ENCODE assay signal across 8 mouse cellular contexts in the genomic region with DNA sequence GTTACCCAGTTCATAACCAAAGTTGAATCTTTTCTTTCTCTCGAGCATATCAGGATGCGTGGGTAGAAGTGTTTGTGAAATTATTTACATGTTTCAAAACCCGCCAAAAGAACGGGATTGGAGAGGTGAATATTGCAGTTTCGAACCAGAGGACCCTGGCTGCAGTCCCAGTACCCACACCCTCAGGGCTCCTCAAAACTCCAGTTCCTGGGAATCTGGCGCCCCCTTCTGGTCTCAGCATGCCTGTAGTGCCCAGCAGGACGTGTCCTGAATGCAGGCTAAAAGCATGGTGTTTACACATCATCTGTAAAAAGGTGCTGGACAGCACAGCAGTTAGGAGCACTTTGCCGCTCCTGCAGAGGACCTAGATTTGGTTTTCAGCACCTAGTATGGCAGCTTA. TPM values are rescaled to one million over a fixed set of nuclear protein-coding genes. Genes with fewer than 3 reads are reported as not detected.
DNase-seq lines count a peak whose midpoint lies in the region; ATAC-seq lines count a peak whose summit lies in the region.

No protein-coding gene starts in this region.

- H3K27ac ChIP-seq in embryonic facial prominence, embryonic 14.5 days (replicated peaks; ENCODE audit: low read depth, low read length), result no peak overlapping the region
- H3K27ac ChIP-seq in hindbrain, embryonic 14.5 days, result peak overlapping the region; percentile 95; the same call in 1 of the 2 replicates
- peak overlapping the region; percentile 93; the same call in 1 of the 2 replicates for H3K27ac ChIP-seq in liver, embryonic 13.5 days
- H3K27ac ChIP-seq in neural tube, embryonic 13.5 days (replicated peaks), result peak overlapping the region; percentile 90; the same call in 1 of the 2 replicates

- no peak overlapping the region for H3K4me3 ChIP-seq in embryonic facial prominence, embryonic 14.5 days (ENCODE audit: low read depth, low read length)
- no peak overlapping the region; the same call in 1 of the 2 replicates for H3K4me3 ChIP-seq in hindbrain, embryonic 14.5 days (replicated peaks; ENCODE audit: low read length)
- H3K4me3 ChIP-seq in liver, embryonic 13.5 days (replicated peaks), result peak overlapping the region; percentile 99
- H3K4me3 ChIP-seq in neural tube, embryonic 13.5 days, result peak overlapping the region; percentile 93; the same call in 1 of the 2 replicates

- no peak for ATAC-seq in embryonic facial prominence, embryonic 14.5 days (ENCODE audit: low read depth)
- ATAC-seq in hindbrain, embryonic 14.5 days (ENCODE audit: low FRiP score), result no peak
- no peak for ATAC-seq in liver, embryonic 13.5 days (ENCODE audit: low read depth)
- ATAC-seq in neural tube, embryonic 13.5 days (ENCODE audit: low read depth), result no peak

- H3K36me3 ChIP-seq in embryonic facial prominence, embryonic 14.5 days (ENCODE audit: control insufficient read depth, insufficient read depth, low read length), result peaks cover 12% of the 10 kb centered on the region
- H3K36me3 ChIP-seq in hindbrain, embryonic 14.5 days (replicated peaks; ENCODE audit: control insufficient read depth, insufficient read depth), result peaks cover 7% of the 10 kb centered on the region; the same call in 1 of the 2 replicates
- peaks cover 11% of the 10 kb centered on the region for H3K36me3 ChIP-seq in liver, embryonic 13.5 days
- H3K36me3 ChIP-seq in neural tube, embryonic 13.5 days, result peaks cover 10% of the 10 kb centered on the region

- peaks cover 10% of the 10 kb centered on the region for H3K4me1 ChIP-seq in embryonic facial prominence, embryonic 14.5 days (ENCODE audit: control insufficient read depth, insufficient read depth, low read length)
- H3K4me1 ChIP-seq in hindbrain, embryonic 14.5 days (replicated peaks; ENCODE audit: control insufficient read depth, insufficient read depth, low read length), result peaks cover 17% of the 10 kb centered on the region
- H3K4me1 ChIP-seq in liver, embryonic 13.5 days (replicated peaks), result peaks cover 32% of the 10 kb centered on the region
- H3K4me1 ChIP-seq in neural tube, embryonic 13.5 days (replicated peaks), result peaks cover 37% of the 10 kb centered on the region

- peak; percentile 28 for DNase-seq in ovary, postnatal 36 days (ENCODE audit: low spot score)
- DNase-seq in ovary, postnatal 10 days (ENCODE audit: low spot score), result no peak
- DNase-seq in adrenal gland, postnatal 25 days, result peak; percentile 33
- peak; percentile 24 for DNase-seq in embryonic facial prominence, embryonic 14.5 days (ENCODE audit: low spot score)
- peak; percentile 45 for DNase-seq in hindbrain, embryonic 14.5 days (ENCODE audit: low spot score)
- DNase-seq in liver, embryonic 13.5 days, result peak; percentile 48
- peak; percentile 75 for DNase-seq in thymus, postnatal 4 days

- no peaks in the 10 kb centered on the region for H3K27me3 ChIP-seq in embryonic facial prominence, embryonic 14.5 days (replicated peaks; ENCODE audit: control insufficient read depth, insufficient read depth, low read length)
- no peaks in the 10 kb centered on the region for H3K27me3 ChIP-seq in hindbrain, embryonic 14.5 days (ENCODE audit: control insufficient read depth, insufficient read depth, low read length)
- H3K27me3 ChIP-seq in liver, embryonic 13.5 days, result peaks cover 3% of the 10 kb centered on the region; the same call in 1 of the 2 replicates
- H3K27me3 ChIP-seq in neural tube, embryonic 13.5 days, result no peaks in the 10 kb centered on the region

- H3K4me2 ChIP-seq in embryonic facial prominence, embryonic 14.5 days (ENCODE audit: low read depth, low read length), result peak overlapping the region; percentile 76; the same call in 1 of the 2 replicates
- peak overlapping the region; percentile 73 for H3K4me2 ChIP-seq in hindbrain, embryonic 14.5 days (replicated peaks)
- H3K4me2 ChIP-seq in liver, embryonic 13.5 days, result peak overlapping the region; percentile 89
- H3K4me2 ChIP-seq in neural tube, embryonic 13.5 days, result peak overlapping the region; percentile 75

- 60% methylated on average over 8 of the region's 8 CpGs for WGBS in embryonic facial prominence, embryonic 14.5 days
- 59% methylated on average over 8 of the region's 8 CpGs for WGBS in hindbrain, embryonic 14.5 days
- WGBS in liver, embryonic 13.5 days (ENCODE audit: insufficient replicate concordance), result 58% methylated on average over 8 of the region's 8 CpGs
- 60% methylated on average over 8 of the region's 8 CpGs for WGBS in neural tube, embryonic 13.5 days

- H3K9ac ChIP-seq in embryonic facial prominence, embryonic 14.5 days (ENCODE audit: low read depth, low read length), result no peak overlapping the region
- H3K9ac ChIP-seq in hindbrain, embryonic 14.5 days, result no peak overlapping the region
- no peak overlapping the region for H3K9ac ChIP-seq in liver, embryonic 13.5 days
- no peak overlapping the region for H3K9ac ChIP-seq in neural tube, embryonic 13.5 days

- no peaks in the 10 kb centered on the region for H3K9me3 ChIP-seq in embryonic facial prominence, embryonic 14.5 days (ENCODE audit: control insufficient read depth, low read length)
- H3K9me3 ChIP-seq in hindbrain, embryonic 14.5 days (ENCODE audit: control insufficient read depth, low read length), result no peaks in the 10 kb centered on the region
- H3K9me3 ChIP-seq in liver, embryonic 13.5 days (replicated peaks), result no peaks in the 10 kb centered on the region
- no peaks in the 10 kb centered on the region for H3K9me3 ChIP-seq in neural tube, embryonic 13.5 days

RNA-seq across cellular contexts. Expression of gene Paxbp1, which starts 1.2 kb away (rescaled TPM):
- total RNA-seq in adrenal gland, postnatal 25 days (2021), result 71.2 and 74.6 TPM in 2 replicates
- 51.8 and 58.2 TPM in 2 replicates for polyA plus RNA-seq in embryonic facial prominence, embryonic 14.5 days (2014; fragmentation: Nextera tagmentation; extraction: Ambion mirVana)
- 64.7 and 71.6 TPM in 2 replicates for polyA plus RNA-seq in hindbrain, embryonic 14.5 days (2014; fragmentation: Nextera tagmentation; extraction: Ambion mirVana)
- polyA plus RNA-seq in liver, embryonic 13.5 days (2015; fragmentation: Nextera tagmentation; extraction: Ambion mirVana), result 15.8 and 19.0 TPM in 2 replicates
- 61.8 and 73.5 TPM in 2 replicates for polyA plus RNA-seq in neural tube, embryonic 13.5 days (2015; fragmentation: Nextera tagmentation; extraction: Ambion mirVana)

RNA-seq across cellular contexts. Expression of gene Synj1, which starts 34.4 kb away (rescaled TPM):
- 45.3 and 49.3 TPM in 2 replicates for total RNA-seq in adrenal gland, postnatal 25 days (2021)
- 15.6 and 15.8 TPM in 2 replicates for polyA plus RNA-seq in embryonic facial prominence, embryonic 14.5 days (2014; fragmentation: Nextera tagmentation; extraction: Ambion mirVana)
- 69.2 and 75.0 TPM in 2 replicates for polyA plus RNA-seq in hindbrain, embryonic 14.5 days (2014; fragmentation: Nextera tagmentation; extraction: Ambion mirVana)
- 13.0 and 17.5 TPM in 2 replicates for polyA plus RNA-seq in liver, embryonic 13.5 days (2015; fragmentation: Nextera tagmentation; extraction: Ambion mirVana)
- 35.2 and 38.2 TPM in 2 replicates for polyA plus RNA-seq in neural tube, embryonic 13.5 days (2015; fragmentation: Nextera tagmentation; extraction: Ambion mirVana)

RNA-seq across cellular contexts. Expression of gene 4932438H23Rik, which starts 49.4 kb away (rescaled TPM):
- not detected in 2 replicates for total RNA-seq in adrenal gland, postnatal 25 days (2021)
- polyA plus RNA-seq in embryonic facial prominence, embryonic 14.5 days (2014; fragmentation: Nextera tagmentation; extraction: Ambion mirVana), result 0.49 and 0.72 TPM in 2 replicates
- 0.76 and 1.5 TPM in 2 replicates for polyA plus RNA-seq in hindbrain, embryonic 14.5 days (2014; fragmentation: Nextera tagmentation; extraction: Ambion mirVana)
- polyA plus RNA-seq in liver, embryonic 13.5 days (2015; fragmentation: Nextera tagmentation; extraction: Ambion mirVana), result not detected in 2 replicates
- polyA plus RNA-seq in neural tube, embryonic 13.5 days (2015; fragmentation: Nextera tagmentation; extraction: Ambion mirVana), result 0.47 TPM in 1 of 2 replicates, not detected in the other

Comparison
In these comparisons a context has a peak if more than half of its experiments do, and no peak if none do; other contexts are left out.
1. H3K4me3 ChIP-seq: peak in liver, embryonic 13.5 days (single experiment) and neural tube, embryonic 13.5 days (single experiment); none in embryonic facial prominence, embryonic 14.5 days (single experiment) and hindbrain, embryonic 14.5 days (single experiment).
2. Peak in every context shown above with its lines, with median percentiles within 50 percentile points of each other: H3K4me2 ChIP-seq.